Mouse (Mus musculus): Measurements from ENCODE around the gene Rps6kc1.

The Rps6kc1 gene

GRCm38 (mm10) chr1:190757899-190758298 lies 153.7 kb downstream of the Rps6kc1 start:
- DNase-seq = no peak

GRCm38 (mm10) chr1:190751794-190752570 lies 159.6 kb downstream of the Rps6kc1 start:
- DNase-seq = no peak

GRCm38 (mm10) chr1:190748937-190749336 lies 162.6 kb downstream of the Rps6kc1 start:
- DNase-seq = no peak

GRCm38 (mm10) chr1:190741421-190741820 lies 170.1 kb downstream of the Rps6kc1 start:
- no peak for DNase-seq

GRCm38 (mm10) chr1:190732803-190733202 lies 178.8 kb downstream of the Rps6kc1 start:
- DNase-seq = no peak

- no peak for DNase-seq
Measured at GRCm38 (mm10) chr1:190729516-190730088, 182.0 kb downstream of the Rps6kc1 start.

GRCm38 (mm10) chr1:190728111-190728651 lies 183.4 kb downstream of the Rps6kc1 start:
- DNase-seq = no peak

GRCm38 (mm10) chr1:190727385-190727784 lies 184.2 kb downstream of the Rps6kc1 start:
- DNase-seq = no peak

- no peak for DNase-seq
Measured at GRCm38 (mm10) chr1:190724591-190725380, 186.8 kb downstream of the Rps6kc1 start.

GRCm38 (mm10) chr1:190723926-190724430 lies 187.6 kb downstream of the Rps6kc1 start:
- no peak for DNase-seq

GRCm38 (mm10) chr1:190713848-190714247 lies 197.7 kb downstream of the Rps6kc1 start:
- DNase-seq = no peak

GRCm38 (mm10) chr1:190697576-190697975 lies 214.0 kb downstream of the Rps6kc1 start:
- DNase-seq = no peak

GRCm38 (mm10) chr1:190695589-190695988 lies 216.0 kb downstream of the Rps6kc1 start:
- peak; percentile 78 for DNase-seq

GRCm38 (mm10) chr1:190690528-190691262 lies 220.9 kb downstream of the Rps6kc1 start:
- DNase-seq = peak; percentile 17

GRCm38 (mm10) chr1:190683060-190683459 lies 228.5 kb downstream of the Rps6kc1 start:
- DNase-seq = no peak

- DNase-seq = peak; percentile 26
Measured at GRCm38 (mm10) chr1:190682021-190682926, 229.3 kb downstream of the Rps6kc1 start.

- DNase-seq = no peak
Measured at GRCm38 (mm10) chr1:190675455-190675854, 236.1 kb downstream of the Rps6kc1 start.

- no peak for DNase-seq
Measured at GRCm38 (mm10) chr1:190669099-190669498, 242.5 kb downstream of the Rps6kc1 start.

- no peak for DNase-seq
Measured at GRCm38 (mm10) chr1:190667821-190668220, 243.7 kb downstream of the Rps6kc1 start.

GRCm38 (mm10) chr1:190667326-190667725 lies 244.2 kb downstream of the Rps6kc1 start:
- peak; percentile 1 for DNase-seq

GRCm38 (mm10) chr1:190665490-190665875 lies 246.1 kb downstream of the Rps6kc1 start:
- peak; percentile 1 for DNase-seq

Measured in kidney, postnatal 10 days (tissue).